ENCODE assay signal across 14 mouse cellular contexts in the genomic region with DNA sequence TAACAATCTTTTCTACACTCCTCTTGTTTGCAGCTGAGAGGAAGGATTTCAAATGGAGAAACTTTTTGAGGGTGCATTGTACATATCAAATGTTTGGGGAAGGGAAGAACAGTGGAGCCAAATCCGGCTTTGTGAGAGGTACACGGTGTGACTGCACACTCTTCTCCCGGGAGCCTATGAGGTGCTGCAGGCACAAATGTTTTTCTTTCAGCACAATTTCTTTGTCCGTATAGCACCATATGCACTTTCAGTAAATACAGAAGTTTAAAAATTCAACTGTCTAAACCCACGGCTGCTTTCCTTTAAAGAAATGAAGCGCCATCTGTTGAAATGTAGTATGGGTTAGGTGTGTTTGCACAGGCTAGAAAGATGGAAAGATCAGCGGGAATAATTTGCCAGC. TPM values are rescaled to one million over a fixed set of nuclear protein-coding genes. Genes with fewer than 3 reads are reported as not detected.
A peak's percentile ranks its signal among the peaks of the same experiment; 100 is the strongest.
DNase-seq lines count a peak whose midpoint lies in the region; ATAC-seq lines count a peak whose summit lies in the region.
"Had no signal": no experiment of that assay in that cellular context is flagged by ENCODE, and none has a peak within 500 bp of the region (broad histone marks: within the 10 kb centered on the region; RNA-seq: fewer than 3 reads in every experiment).

No protein-coding gene starts in this region.

- H3K36me3 ChIP-seq in neural tube, embryonic 11.5 days (ENCODE audit: control insufficient read depth, insufficient read depth, low read length), result no peaks in the 10 kb centered on the region
- H3K36me3 ChIP-seq in neural tube, embryonic 15.5 days, result no peaks in the 10 kb centered on the region
- no peaks in the 10 kb centered on the region for H3K36me3 ChIP-seq in midbrain, embryonic 11.5 days (ENCODE audit: control insufficient read depth, insufficient read depth, low read length)
- H3K36me3 ChIP-seq: forebrain, embryonic 15.5 days; G1E; liver, embryonic 13.5 days had no signal

- no peak overlapping the region for H3K4me2 ChIP-seq in neural tube, embryonic 11.5 days (ENCODE audit: low read depth)
- no peak overlapping the region for H3K4me2 ChIP-seq in neural tube, embryonic 15.5 days
- H3K4me2 ChIP-seq in midbrain, embryonic 11.5 days, result no peak overlapping the region
- H3K4me2 ChIP-seq: forebrain, embryonic 15.5 days; liver, embryonic 13.5 days had no signal

- H3K9ac ChIP-seq in neural tube, embryonic 11.5 days (ENCODE audit: low read length), result no peak overlapping the region
- H3K9ac ChIP-seq in neural tube, embryonic 15.5 days (replicated peaks), result no peak overlapping the region
- H3K9ac ChIP-seq in midbrain, embryonic 11.5 days (ENCODE audit: low read length), result no peak overlapping the region
- H3K9ac ChIP-seq: forebrain, embryonic 15.5 days; liver, embryonic 13.5 days had no signal

- no peak overlapping the region for H3K4me3 ChIP-seq in neural tube, embryonic 11.5 days (ENCODE audit: low read depth, low read length)
- H3K4me3 ChIP-seq in neural tube, embryonic 15.5 days (replicated peaks), result no peak overlapping the region
- no peak overlapping the region for H3K4me3 ChIP-seq in midbrain, embryonic 11.5 days (ENCODE audit: low read depth, low read length)
- H3K4me3 ChIP-seq: forebrain, embryonic 15.5 days; layer of hippocampus, adult 2 months; liver, embryonic 13.5 days had no signal

- intact Hi-C loops in left cerebral cortex, postnatal 36 days (cut with DNase I), result loop anchor here (5.0 kb wide), 2 partner anchors 53 to 57 kb away; no protein-coding TSS in a partner anchor

- ATAC-seq in frontal cortex, adult (ENCODE audit: low TSS enrichment), result peak; percentile 78
- ATAC-seq in neural tube, embryonic 11.5 days (ENCODE audit: insufficient read depth, low FRiP score, low TSS enrichment), result no peak
- no peak for ATAC-seq in neural tube, embryonic 15.5 days (ENCODE audit: low FRiP score)
- no peak for ATAC-seq in midbrain, embryonic 11.5 days (ENCODE audit: low FRiP score)
- ATAC-seq: activated CD4-positive, CD25-positive, alpha-beta regulatory T cell, adult 4 months; forebrain, embryonic 15.5 days had no signal

- no peaks in the 10 kb centered on the region for H3K27me3 ChIP-seq in neural tube, embryonic 11.5 days (ENCODE audit: control insufficient read depth, insufficient read depth, low read length)
- no peaks in the 10 kb centered on the region for H3K27me3 ChIP-seq in neural tube, embryonic 15.5 days (replicated peaks)
- H3K27me3 ChIP-seq in midbrain, embryonic 11.5 days (ENCODE audit: control insufficient read depth, insufficient read depth, low read length), result no peaks in the 10 kb centered on the region
- H3K27me3 ChIP-seq: forebrain, embryonic 15.5 days; liver, embryonic 13.5 days had no signal

- H3K9me3 ChIP-seq in neural tube, embryonic 11.5 days (ENCODE audit: control insufficient read depth, low read length), result no peaks in the 10 kb centered on the region
- H3K9me3 ChIP-seq in neural tube, embryonic 15.5 days (replicated peaks), result no peaks in the 10 kb centered on the region
- H3K9me3 ChIP-seq in midbrain, embryonic 11.5 days (ENCODE audit: control insufficient read depth, low read length), result no peaks in the 10 kb centered on the region
- H3K9me3 ChIP-seq: forebrain, embryonic 15.5 days; G1E; liver, embryonic 13.5 days had no signal

- WGBS in neural tube, embryonic 11.5 days, result 68% methylated on average over 7 of the region's 7 CpGs
- 89% methylated on average over 7 of the region's 7 CpGs for WGBS in neural tube, embryonic 15.5 days
- 78% methylated on average over 7 of the region's 7 CpGs for WGBS in midbrain, embryonic 11.5 days

- H3K4me1 ChIP-seq in neural tube, embryonic 11.5 days (ENCODE audit: control insufficient read depth, insufficient read depth, low read length), result no peaks in the 10 kb centered on the region
- H3K4me1 ChIP-seq in neural tube, embryonic 15.5 days, result no peaks in the 10 kb centered on the region
- H3K4me1 ChIP-seq in midbrain, embryonic 11.5 days (ENCODE audit: control insufficient read depth, insufficient read depth, low read length), result no peaks in the 10 kb centered on the region
- H3K4me1 ChIP-seq: forebrain, embryonic 15.5 days; liver, embryonic 13.5 days had no signal

- DNase-seq in frontal cortex, postnatal 25 days (ENCODE audit: low spot score in 2 of 2), result no peak
- DNase-seq in neural tube, embryonic 11.5 days (ENCODE audit: low spot score), result peak; percentile 12
- peak; percentile 40 to 67 for DNase-seq in left cerebral cortex, postnatal 36 days (ENCODE audit: low spot score in 2 of 2)
- DNase-seq in telencephalon, adult 2 months (ENCODE audit: low read depth, low spot score), result peak; percentile 78
- no peak for DNase-seq in midbrain, embryonic 11.5 days (ENCODE audit: low spot score, missing footprints)
- no peak for DNase-seq in gastrocnemius, postnatal 25 days
- DNase-seq: cerebellum, postnatal 36 days; liver, embryonic 13.5 days had no signal

- H3K27ac ChIP-seq in neural tube, embryonic 11.5 days (ENCODE audit: low read depth, low read length), result no peak overlapping the region
- H3K27ac ChIP-seq in neural tube, embryonic 15.5 days (replicated peaks), result no peak overlapping the region
- H3K27ac ChIP-seq in midbrain, embryonic 11.5 days (ENCODE audit: low read depth, low read length), result no peak overlapping the region
- H3K27ac ChIP-seq: forebrain, embryonic 15.5 days; liver, embryonic 13.5 days had no signal

RNA-seq across cellular contexts. Expression of gene Fap, which starts 0.4 kb away (rescaled TPM):
- 10.7 and 11.7 TPM in 2 replicates for polyA plus RNA-seq in neural tube, embryonic 11.5 days (2014; fragmentation: Nextera tagmentation; extraction: Ambion mirVana)
- 2.2 and 3.2 TPM in 2 replicates for polyA plus RNA-seq in neural tube, embryonic 15.5 days (2015; fragmentation: Nextera tagmentation; extraction: Ambion mirVana)
- 1 to 10 TPM; 4.3 to 4.5 TPM for total RNA-seq in left cerebral cortex, postnatal 36 days (2021)
- 1.6 and 2.8 TPM in 2 replicates for polyA plus RNA-seq in midbrain, embryonic 11.5 days (2014; fragmentation: Nextera tagmentation; extraction: Ambion mirVana)
- total RNA-seq in gastrocnemius, postnatal 25 days (2021), result 10 to 100 TPM in 1 of 2 experiments, 1 to 10 TPM in 1; 7.7 to 10.1 TPM
- total RNA-seq: G1E had no signal
- polyA plus RNA-seq: G1E had no signal

Comparison
In these comparisons a context has a peak if more than half of its experiments do, and no peak if none do; other contexts are left out.
1. DNase-seq: peak in neural tube, embryonic 11.5 days (single experiment), left cerebral cortex, postnatal 36 days (2 of 2) and telencephalon, adult 2 months (single experiment); none in frontal cortex, postnatal 25 days (0 of 2), midbrain, embryonic 11.5 days (single experiment) and gastrocnemius, postnatal 25 days (single experiment).